In the genomic region with DNA sequence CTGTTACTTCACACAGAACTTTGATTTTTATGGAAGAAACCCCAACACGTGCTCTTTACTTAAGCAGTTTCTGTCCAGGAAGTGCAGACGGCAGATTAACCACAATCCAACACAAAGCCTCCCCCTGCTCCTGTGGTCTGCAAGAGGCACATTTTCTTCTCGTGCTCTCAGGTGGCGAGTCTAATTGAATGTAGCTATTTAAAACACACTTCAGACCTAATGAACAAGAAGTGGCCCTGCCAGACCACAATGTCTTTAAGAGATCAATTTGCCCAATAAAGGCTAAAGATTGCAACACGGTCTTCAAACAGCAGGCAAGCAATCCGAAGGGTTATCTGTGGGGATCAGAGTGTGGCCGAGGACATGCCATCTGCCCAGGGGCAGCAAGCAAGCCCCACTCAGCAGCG, we compare ENCODE assay signal across 9 mouse cellular contexts. TPM values are rescaled to one million over a fixed set of nuclear protein-coding genes. Genes with fewer than 3 reads are reported as not detected.
DNase-seq lines count a peak whose midpoint lies in the region; ATAC-seq and TF ChIP-seq lines count a peak whose summit lies in the region.
"Had no signal": no experiment of that assay in that cellular context is flagged by ENCODE, and none has a peak within 500 bp of the region (broad histone marks: within the 10 kb centered on the region; RNA-seq: fewer than 3 reads in every experiment).

No protein-coding gene starts in this region.

- no peak for TF ChIP-seq POLR2A in CH12.LX (IDR thresholded peaks at IDR 0.05; ENCODE audit: low read depth, low read length)
- TF ChIP-seq POLR2A in brain, embryonic 14.5 days (IDR thresholded peaks at IDR 0.05; ENCODE audit: borderline replicate concordance, extremely low read depth, insufficient read depth, insufficient read length, poor library complexity, severe bottlenecking), result no peak

- H3K9ac ChIP-seq in kidney, postnatal 0 days (ENCODE audit: low read depth, low read length), result no peak overlapping the region
- no peak overlapping the region for H3K9ac ChIP-seq in CH12.LX (ENCODE audit: insufficient read depth, low read depth)
- H3K9ac ChIP-seq: limb, embryonic 15.5 days had no signal

- in situ Hi-C loops in CH12.LX (cut with MboI; ENCODE audit: low pct_ligation_motif_present, low pct_unique_long_range_greater_than_20kb, low sequenced_read_pairs), result no loop called here

- H3K79me2 ChIP-seq in CH12.LX (replicated peaks; ENCODE audit: control insufficient read depth, extremely low read depth, insufficient read depth, poor library complexity, severe bottlenecking), result no peaks in the 10 kb centered on the region

- no peak for TF ChIP-seq CTCF in kidney, postnatal 0 days (IDR thresholded peaks at IDR 0.05; ENCODE audit: low read depth)
- no peak for TF ChIP-seq CTCF in CH12.LX (conservative IDR thresholded peaks at IDR 0.05 in 1 of 2, IDR thresholded peaks at IDR 0.05 in 1 of 2; ENCODE audit: low read depth in 2 of 2, low read length in 2 of 2)
- no peak for TF ChIP-seq CTCF in brain, embryonic 14.5 days (IDR thresholded peaks at IDR 0.05; ENCODE audit: borderline replicate concordance, extremely low read depth, insufficient read depth, insufficient read length)

- H3K4me1 ChIP-seq in kidney, postnatal 0 days (replicated peaks; ENCODE audit: insufficient read depth, low read length), result peaks cover 30% of the 10 kb centered on the region
- peaks cover 0 to 96% of the 10 kb centered on the region in 2 experiments; a peak in 2 of 4 replicates for H3K4me1 ChIP-seq in CH12.LX (ENCODE audit: control insufficient read depth in 1 of 2, insufficient read depth in 2 of 2)

- H3K4me2 ChIP-seq in kidney, postnatal 0 days (ENCODE audit: low read length), result no peak overlapping the region
- H3K4me2 ChIP-seq in CH12.LX (ENCODE audit: insufficient read depth, low read depth, poor library complexity, severe bottlenecking), result no peak overlapping the region
- H3K4me2 ChIP-seq: limb, embryonic 15.5 days had no signal

- dilution Hi-C loops in CH12.LX (cut with MboI; ENCODE audit: extremely low pct_ligation_motif_present, extremely low pct_unique_long_range_greater_than_20kb, low sequenced_read_pairs), result no loop called here

- no peak overlapping the region for H3K4me3 ChIP-seq in kidney, postnatal 0 days (replicated peaks; ENCODE audit: low read depth, low read length)
- no peak overlapping the region for H3K4me3 ChIP-seq in CH12.LX (replicated peaks in 1 of 3; ENCODE audit: low read depth in 2 of 3, low read length in 2 of 3, poor library complexity in 1 of 3)
- H3K4me3 ChIP-seq: limb, embryonic 15.5 days had no signal

- no peak for DNase-seq in kidney, postnatal 0 days (ENCODE audit: low spot score)
- DNase-seq in kidney, postnatal 25 days, result no peak
- peak; percentile 57 for DNase-seq in CH12.LX (ENCODE audit: extremely low read depth)
- peak; percentile 43 for DNase-seq in brain, embryonic 14.5 days (ENCODE audit: low read depth)
- no peak for DNase-seq in yolk sac, embryonic 10.5 days (ENCODE audit: low spot score)
- no peak for DNase-seq in kidney, adult 18-20 months
- DNase-seq: kidney, postnatal 10 days had no signal

- no peak for TF ChIP-seq RAD21 in CH12.LX (IDR thresholded peaks at IDR 0.05; ENCODE audit: low read depth, low read length)

- TF ChIP-seq EP300 in CH12.LX (IDR thresholded peaks at IDR 0.05; ENCODE audit: low read length), result peak; percentile 56; the same call in 1 of the 2 replicates

- 29% methylated on average over 8 of the region's 8 CpGs for WGBS in kidney, postnatal 0 days

- no peaks in the 10 kb centered on the region for H3K9me3 ChIP-seq in kidney, postnatal 0 days (replicated peaks; ENCODE audit: low read length)
- no peaks in the 10 kb centered on the region for H3K9me3 ChIP-seq in CH12.LX (replicated peaks; ENCODE audit: low read length)
- H3K9me3 ChIP-seq: limb, embryonic 15.5 days had no signal

- H3K27me3 ChIP-seq in kidney, postnatal 0 days (ENCODE audit: insufficient read depth, low read length), result no peaks in the 10 kb centered on the region
- H3K27me3 ChIP-seq in CH12.LX (replicated peaks), result no peaks in the 10 kb centered on the region

- ATAC-seq in kidney, postnatal 0 days (replicated peaks; ENCODE audit: low FRiP score, low read depth), result no peak
- peak; percentile 63 for ATAC-seq in megakaryocyte, adult 5-6 weeks (ENCODE audit: poor library complexity, severe bottlenecking)

- H3K36me3 ChIP-seq in kidney, postnatal 0 days (ENCODE audit: insufficient read depth, low read length), result no peaks in the 10 kb centered on the region
- peaks cover 0 to 26% of the 10 kb centered on the region in 2 experiments for H3K36me3 ChIP-seq in CH12.LX (replicated peaks in 1 of 2; ENCODE audit: control insufficient read depth in 1 of 2, insufficient read depth in 1 of 2, low read length in 1 of 2)
- H3K36me3 ChIP-seq: limb, embryonic 15.5 days had no signal

- H3K27ac ChIP-seq in kidney, postnatal 0 days, result peak overlapping the region; percentile 6; the same call in 1 of the 2 replicates
- H3K27ac ChIP-seq in CH12.LX (ENCODE audit: insufficient read depth, low read depth), result no peak overlapping the region
- H3K27ac ChIP-seq: limb, embryonic 15.5 days had no signal

TF ChIP-seq in CH12.LX, 34 proteins besides CTCF, POLR2A, EP300 and RAD21:
- TF ChIP-seq TBP (conservative IDR thresholded peaks at IDR 0.05; ENCODE audit: low read depth, low read length) (no peak), KAT2A (IDR thresholded peaks at IDR 0.05; ENCODE audit: insufficient replicate concordance, low read length) (no peak), SIN3A (IDR thresholded peaks at IDR 0.05; ENCODE audit: low read length) (no peak), BHLHE40 (IDR thresholded peaks at IDR 0.05; ENCODE audit: low read depth, low read length) (peak; percentile 92), NELFE (IDR thresholded peaks at IDR 0.05; ENCODE audit: low read depth, low read length) (no peak), MYC (IDR thresholded peaks at IDR 0.05; ENCODE audit: low read depth, low read length) (peak; percentile 78), USF1 (IDR thresholded peaks at IDR 0.05; ENCODE audit: low read depth, low read length) (no peak), ETS1 (conservative IDR thresholded peaks at IDR 0.05; ENCODE audit: low read depth, low read length) (peak; percentile 69), MAX (IDR thresholded peaks at IDR 0.05; ENCODE audit: low read length) (peak; percentile 73), MEF2A (IDR thresholded peaks at IDR 0.05; ENCODE audit: borderline replicate concordance, low read depth, low read length) (0 out of 2 replicates have a peak, but pooled peaks have one; percentile 37), ZKSCAN1 (IDR thresholded peaks at IDR 0.05; ENCODE audit: borderline replicate concordance, low read depth, low read length) (no peak), MAFK (IDR thresholded peaks at IDR 0.05; ENCODE audit: insufficient replicate concordance, low read length) (no peak), ZC3H11A (IDR thresholded peaks at IDR 0.05; ENCODE audit: low read depth, low read length) (no peak)

RNA-seq across cellular contexts. Expression of a gene that starts 59.0 kb away (rescaled TPM):
- 7.8 and 8.7 TPM in 2 replicates for polyA plus RNA-seq in kidney, postnatal 0 days (2015; fragmentation: Nextera tagmentation; extraction: Ambion mirVana)
- 6.6 and 6.8 TPM in 2 replicates for total RNA-seq in CH12.LX (2012; rRNA removed)
- total RNA-seq in CH12.LX (2014; rRNA removed), result 17.9 and 20.8 TPM in 2 replicates
- polyA plus RNA-seq in CH12.LX (2012; ENCODE audit: insufficient read length, low read depth), result 52.9 and 84.7 TPM in 2 replicates
- polyA plus RNA-seq in brain, embryonic 14.5 days (2012; rRNA removed), result 13.3 and 17.9 TPM in 2 replicates
- 121 and 123 TPM in 2 replicates for total RNA-seq in megakaryocyte, adult 5-6 weeks (2015)
- total RNA-seq in megakaryocyte, adult 5-6 weeks (2017), result 63.0 and 64.8 TPM in 2 replicates

RNA-seq across cellular contexts. Expression of a gene that starts 59.2 kb away (rescaled TPM):
- 0.43 and 0.54 TPM in 2 replicates for polyA plus RNA-seq in kidney, postnatal 0 days (2015; fragmentation: Nextera tagmentation; extraction: Ambion mirVana)
- total RNA-seq in CH12.LX (2012; rRNA removed) (0.25 and 0.30 TPM in 2 replicates), CH12.LX (2014; rRNA removed) (0.22 and 0.26 TPM in 2 replicates)
- polyA plus RNA-seq in CH12.LX (2012; ENCODE audit: insufficient read length, low read depth), result 0.16 and 0.31 TPM in 2 replicates
- 0.38 and 0.66 TPM in 2 replicates for polyA plus RNA-seq in brain, embryonic 14.5 days (2012; rRNA removed)
- total RNA-seq in megakaryocyte, adult 5-6 weeks (2015), result 2.1 and 3.0 TPM in 2 replicates
- 0.53 and 0.59 TPM in 2 replicates for total RNA-seq in megakaryocyte, adult 5-6 weeks (2017)

Comparison
In these comparisons a context has a peak if more than half of its experiments do, and no peak if none do; other contexts are left out.
1. DNase-seq: peak in CH12.LX (single experiment) and brain, embryonic 14.5 days (single experiment); none in kidney, postnatal 0 days (single experiment), kidney, postnatal 25 days (0 of 2), yolk sac, embryonic 10.5 days (single experiment) and kidney, adult 18-20 months (single experiment).